Mouse (Mus musculus) embryonic facial prominence, embryonic 13.5 days (tissue): Measurements from ENCODE around the gene Gm42906. TPM values are rescaled to one million over a fixed set of nuclear protein-coding genes. Genes with fewer than 3 reads are reported as not detected.
A peak's percentile ranks its signal among the peaks of the same experiment; 100 is the strongest.

ENCODE experiments used
- ATAC-seq: fragments of 200-750 bp; cut with Nextera tagmentation; 2 replicates; pipeline ENCODE4 v1.8.0; 2017; ENCODE audit warnings: low read depth; ENCODE audit not compliant: insufficient number of reproducible peaks, insufficient read depth, low FRiP score, low TSS enrichment
- H3K27ac ChIP-seq: fragments of 300-500 bp; sonication (generic); 2 replicates; pipeline ENCODE4 v1.5.1; 2015; ENCODE audit warnings: moderate library complexity, mild to moderate bottlenecking, inconsistent platforms
- H3K27me3 ChIP-seq: fragments of 300-500 bp; sonication (generic); 2 replicates; pipeline ENCODE4 v1.6.1; 2015; ENCODE audit warnings: mild to moderate bottlenecking, inconsistent platforms
- H3K36me3 ChIP-seq: fragments of 300-500 bp; sonication (generic); 2 replicates; pipeline ENCODE4 v1.6.1; 2015; ENCODE audit warnings: mild to moderate bottlenecking, inconsistent platforms
- H3K4me1 ChIP-seq: fragments of 300-500 bp; sonication (generic); 2 replicates; pipeline ENCODE4 v1.6.1; 2015; ENCODE audit warnings: inconsistent platforms
- H3K4me2 ChIP-seq: fragments of 300-500 bp; sonication (generic); 2 replicates; pipeline ENCODE4 v1.6.1; 2015; ENCODE audit warnings: moderate library complexity, mild to moderate bottlenecking, inconsistent platforms
- H3K4me3 ChIP-seq: fragments of 300-500 bp; sonication (generic); 2 replicates; pipeline ENCODE4 v1.5.1; 2015; ENCODE audit warnings: mild to moderate bottlenecking, inconsistent platforms
- H3K9ac ChIP-seq: fragments of 300-500 bp; sonication (generic); 2 replicates; pipeline ENCODE4 v1.6.1; 2015; ENCODE audit warnings: mild to moderate bottlenecking, inconsistent platforms
- H3K9me3 ChIP-seq: fragments of 300-500 bp; sonication (generic); 2 replicates; pipeline ENCODE4 v1.6.1; 2016; ENCODE audit warnings: inconsistent platforms
- WGBS: fragments of 180-500 bp; shearing (Covaris S2); methylation state at CpG from one replicate; pipeline ENCODE4 v1.1.7; 2015; ENCODE audit warnings: mixed read lengths; 5-methylcytosine and 5-hydroxymethylcytosine counted together
- polyA plus RNA-seq: library from polyadenylated mRNA; unstranded; fragments of >200 nt; fragmentation: Nextera tagmentation; extraction: Ambion mirVana; gene quantifications from 2 replicates; pipeline ENCODE4 v1.2.1, GENCODE M21; 2015

Gene Gm42906
- polyA plus RNA-seq, 1 experiment from 2014 or later, result not detected

DNA sequence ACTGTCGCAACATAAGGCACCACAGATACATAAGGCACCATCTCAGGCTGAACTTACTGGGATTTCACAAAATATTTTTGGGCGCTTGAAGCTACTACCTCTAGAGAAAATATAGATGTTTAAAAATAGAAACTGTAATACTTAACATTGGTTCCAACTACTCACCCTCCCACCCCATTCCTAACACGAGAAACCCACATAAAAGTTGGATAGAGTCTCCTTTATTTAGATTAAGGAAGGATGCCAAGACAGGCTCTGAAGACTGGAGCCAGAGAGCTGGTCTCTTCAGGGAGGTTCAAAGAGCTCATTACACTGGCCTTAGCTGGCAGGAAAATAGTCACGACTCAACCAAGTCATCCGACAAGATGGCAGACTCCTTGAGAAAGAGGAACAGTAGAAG is 361.9 kb downstream of the Gm42906 start:
- 72% methylated on average over 5 of the region's 5 CpGs for WGBS
- Histone ChIP-seq H3K4me1 (peaks cover 16% of the 10 kb centered on the region), H3K9me3 (peaks cover 7% of the 10 kb centered on the region; the same call in 1 of the 2 replicates), H3K36me3 (peaks cover 20% of the 10 kb centered on the region), H3K4me2 (no peak overlapping the region), H3K27me3 (no peaks in the 10 kb centered on the region), H3K27ac (no peak overlapping the region), H3K9ac (no peak overlapping the region), H3K4me3 (no peak overlapping the region)
- no peak for ATAC-seq

DNA sequence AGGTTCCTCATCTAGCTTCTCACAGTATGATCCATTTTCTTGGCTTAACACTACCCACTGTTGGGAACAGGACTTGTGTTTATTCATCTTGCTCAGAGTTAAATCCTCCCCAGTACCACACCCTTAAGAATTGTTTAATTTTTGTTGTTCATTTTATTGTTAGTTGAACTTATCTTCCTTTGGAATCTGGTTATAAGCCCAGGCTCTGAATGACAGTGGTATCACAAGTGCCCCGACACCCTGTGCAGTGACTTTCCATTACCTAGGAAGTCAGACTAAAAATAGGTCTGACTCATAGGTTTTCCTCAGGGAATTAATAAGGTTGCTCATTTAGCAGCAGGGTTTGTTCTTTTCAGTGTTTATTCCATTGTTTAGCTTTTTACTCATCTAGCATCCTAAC is 362.7 kb downstream of the Gm42906 start:
- H3K9ac ChIP-seq, result no peak overlapping the region
- WGBS, result 84% methylated on average over 1 of the region's 1 CpGs
- H3K27ac ChIP-seq, result no peak overlapping the region
- H3K27me3 ChIP-seq, result no peaks in the 10 kb centered on the region
- no peak overlapping the region for H3K4me2 ChIP-seq
- H3K4me1 ChIP-seq, result peaks cover 14% of the 10 kb centered on the region
- no peak overlapping the region for H3K4me3 ChIP-seq
- ATAC-seq, result no peak
- H3K36me3 ChIP-seq, result peaks cover 20% of the 10 kb centered on the region
- H3K9me3 ChIP-seq, result peaks cover 7% of the 10 kb centered on the region; the same call in 1 of the 2 replicates

DNA sequence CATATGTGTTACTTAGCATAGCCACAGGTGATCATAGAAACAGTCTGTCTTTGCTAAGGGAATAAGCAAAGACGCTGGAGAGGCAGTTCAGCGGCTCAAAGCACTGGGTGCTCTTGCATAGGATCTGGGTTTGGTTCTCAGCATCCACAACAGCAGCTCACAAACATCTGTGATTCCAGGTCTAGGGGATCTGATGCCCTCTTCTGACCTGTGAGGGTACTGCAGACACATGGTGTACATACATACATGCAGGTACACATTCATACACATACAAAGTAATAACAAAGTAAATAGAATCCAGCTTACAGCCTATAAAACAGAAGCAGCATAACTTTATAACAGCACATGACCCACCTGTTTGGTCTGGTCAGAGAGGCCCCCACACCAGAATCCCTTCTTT is 366.0 kb downstream of the Gm42906 start:
- ATAC-seq, result no peak
- peaks cover 22% of the 10 kb centered on the region for H3K4me1 ChIP-seq
- H3K4me2 ChIP-seq, result no peak overlapping the region
- H3K27ac ChIP-seq, result no peak overlapping the region
- H3K9ac ChIP-seq, result no peak overlapping the region
- no peak overlapping the region for H3K4me3 ChIP-seq
- no peaks in the 10 kb centered on the region for H3K27me3 ChIP-seq
- 99% methylated on average over 2 of the region's 2 CpGs for WGBS
- H3K36me3 ChIP-seq, result peaks cover 20% of the 10 kb centered on the region
- peaks cover 7% of the 10 kb centered on the region; the same call in 1 of the 2 replicates for H3K9me3 ChIP-seq

DNA sequence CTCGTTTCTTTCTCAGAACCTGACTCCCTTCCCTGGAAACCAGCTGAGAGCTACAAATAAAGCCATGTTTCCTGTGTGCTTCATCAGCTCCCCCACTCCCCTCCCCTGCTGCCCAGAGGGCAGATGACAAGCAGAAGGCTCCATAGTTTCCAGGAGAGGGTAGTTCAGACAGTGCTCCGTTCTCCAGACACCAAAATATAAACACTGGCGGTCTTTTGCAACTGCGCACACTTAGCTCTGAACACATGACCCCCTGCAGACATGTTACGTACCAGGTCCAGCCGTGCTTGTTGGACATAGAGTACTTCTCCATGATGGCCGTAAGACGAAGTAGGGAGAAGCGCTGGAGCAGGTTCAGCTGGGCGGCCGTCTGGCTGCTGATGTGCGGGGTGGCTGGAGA is 367.5 kb downstream of the Gm42906 start:
- peaks cover 7% of the 10 kb centered on the region; the same call in 1 of the 2 replicates for H3K9me3 ChIP-seq
- peaks cover 20% of the 10 kb centered on the region for H3K36me3 ChIP-seq
- peak overlapping the region; percentile 20; the same call in 1 of the 2 replicates for H3K4me2 ChIP-seq
- H3K4me1 ChIP-seq, result peaks cover 33% of the 10 kb centered on the region
- no peaks in the 10 kb centered on the region for H3K27me3 ChIP-seq
- no peak for ATAC-seq
- 53% methylated on average over 12 of the region's 12 CpGs for WGBS
- no peak overlapping the region for H3K27ac ChIP-seq
- no peak overlapping the region for H3K4me3 ChIP-seq
- no peak overlapping the region for H3K9ac ChIP-seq

DNA sequence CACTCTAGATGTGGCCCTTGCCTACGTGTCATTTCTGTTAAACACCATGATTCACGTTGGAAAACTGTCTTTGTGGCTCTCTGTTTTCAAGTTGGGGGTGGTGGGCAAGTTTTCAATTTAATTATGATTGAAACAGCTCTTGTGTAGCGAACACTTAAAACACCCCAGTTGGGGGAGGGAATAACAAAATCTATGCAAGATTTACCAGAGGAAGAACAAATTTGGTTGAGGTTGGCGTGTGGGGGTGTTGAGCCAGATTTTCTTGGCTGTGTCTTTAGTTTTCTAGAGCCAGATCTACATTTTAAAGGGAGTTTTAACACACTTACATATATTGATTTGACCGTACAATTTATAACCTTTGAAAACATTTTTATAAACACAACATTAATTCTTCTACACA is 368.2 kb downstream of the Gm42906 start:
- WGBS, result 70% methylated on average over 5 of the region's 5 CpGs

DNA sequence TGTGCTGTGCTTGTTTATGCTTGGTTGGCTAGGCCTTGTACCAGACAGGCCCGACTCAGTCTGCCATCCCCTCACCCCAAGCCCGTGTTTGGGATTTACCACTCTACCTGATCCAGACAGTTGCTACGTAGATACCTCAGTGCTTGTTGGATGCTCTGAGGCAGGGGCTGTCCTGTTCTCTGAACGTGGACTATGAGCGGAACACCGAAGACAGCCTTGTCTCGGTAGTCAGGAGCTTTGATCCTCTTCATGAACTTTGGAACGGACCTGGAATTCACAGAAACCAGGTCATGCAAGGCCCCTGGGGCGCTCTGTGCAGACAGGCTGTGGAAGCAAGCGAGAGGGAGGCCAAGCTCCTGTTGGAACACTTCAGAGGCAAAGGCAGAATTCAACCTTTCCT is 368.6 kb downstream of the Gm42906 start:
- Histone ChIP-seq H3K27ac (no peak overlapping the region), H3K4me2 (no peak overlapping the region), H3K4me3 (no peak overlapping the region), H3K27me3 (no peaks in the 10 kb centered on the region), H3K9me3 (peaks cover 7% of the 10 kb centered on the region; the same call in 1 of the 2 replicates), H3K9ac (no peak overlapping the region), H3K36me3 (peaks cover 20% of the 10 kb centered on the region), H3K4me1 (peaks cover 41% of the 10 kb centered on the region)
- ATAC-seq, result no peak
- 81% methylated on average over 10 of the region's 10 CpGs for WGBS

More for the DNA sequence above, 368.2 kb downstream of the Gm42906 start:
- H3K9me3 ChIP-seq, result peaks cover 7% of the 10 kb centered on the region; the same call in 1 of the 2 replicates
- peaks cover 37% of the 10 kb centered on the region for H3K4me1 ChIP-seq
- H3K36me3 ChIP-seq, result peaks cover 20% of the 10 kb centered on the region
- H3K9ac ChIP-seq, result no peak overlapping the region
- no peaks in the 10 kb centered on the region for H3K27me3 ChIP-seq
- H3K4me2 ChIP-seq, result no peak overlapping the region
- no peak for ATAC-seq
- H3K4me3 ChIP-seq, result no peak overlapping the region
- H3K27ac ChIP-seq, result no peak overlapping the region

DNA sequence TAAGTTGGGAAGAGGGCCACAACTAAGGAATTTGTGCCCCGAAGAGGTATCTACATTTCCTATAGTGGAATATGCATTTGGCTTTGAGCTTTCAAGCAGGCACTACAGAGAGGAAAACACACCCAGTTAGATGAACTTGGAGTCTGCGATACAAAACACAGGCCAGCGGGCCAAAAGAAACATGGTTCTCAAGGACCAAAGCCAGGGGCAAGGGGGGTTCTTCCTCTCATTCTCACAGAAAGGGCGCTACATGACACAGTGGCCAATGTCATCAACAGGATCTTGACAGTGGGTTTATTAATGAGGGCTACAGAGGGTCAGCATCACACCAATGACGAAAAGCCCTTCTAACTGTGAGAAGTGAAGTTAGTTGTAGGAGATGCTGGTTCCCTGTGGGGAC is 370.2 kb downstream of the Gm42906 start:
- peaks cover 13% of the 10 kb centered on the region for H3K36me3 ChIP-seq
- peaks cover 45% of the 10 kb centered on the region for H3K4me1 ChIP-seq
- 90% methylated on average over 5 of the region's 5 CpGs for WGBS
- H3K4me2 ChIP-seq, result no peak overlapping the region
- H3K27ac ChIP-seq, result no peak overlapping the region
- H3K27me3 ChIP-seq, result no peaks in the 10 kb centered on the region
- no peak for ATAC-seq
- no peak overlapping the region for H3K9ac ChIP-seq
- H3K9me3 ChIP-seq, result peaks cover 7% of the 10 kb centered on the region; the same call in 1 of the 2 replicates
- H3K4me3 ChIP-seq, result no peak overlapping the region

DNA sequence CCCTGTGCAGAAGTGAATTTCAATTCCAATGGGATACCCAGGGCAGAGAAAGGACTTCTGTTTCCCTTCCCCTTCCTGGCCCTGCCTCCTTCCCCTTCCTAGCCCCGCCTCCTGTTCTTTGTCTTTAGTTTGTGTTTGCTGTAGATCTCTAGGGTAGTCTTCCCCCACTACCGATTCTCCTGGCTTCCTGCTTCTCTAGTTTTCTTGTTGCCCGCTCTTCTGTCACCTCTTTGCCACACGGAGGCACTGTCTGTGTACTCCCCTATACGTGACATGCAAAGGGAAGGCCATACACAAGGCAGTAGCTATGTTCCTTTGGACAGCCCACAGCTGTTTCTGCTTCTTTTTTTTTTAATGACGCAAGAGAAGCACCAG is 371.1 kb downstream of the Gm42906 start:
- 0 out of 2 replicates have a peak, but pooled peaks have one; percentile 32 for ATAC-seq

DNA sequence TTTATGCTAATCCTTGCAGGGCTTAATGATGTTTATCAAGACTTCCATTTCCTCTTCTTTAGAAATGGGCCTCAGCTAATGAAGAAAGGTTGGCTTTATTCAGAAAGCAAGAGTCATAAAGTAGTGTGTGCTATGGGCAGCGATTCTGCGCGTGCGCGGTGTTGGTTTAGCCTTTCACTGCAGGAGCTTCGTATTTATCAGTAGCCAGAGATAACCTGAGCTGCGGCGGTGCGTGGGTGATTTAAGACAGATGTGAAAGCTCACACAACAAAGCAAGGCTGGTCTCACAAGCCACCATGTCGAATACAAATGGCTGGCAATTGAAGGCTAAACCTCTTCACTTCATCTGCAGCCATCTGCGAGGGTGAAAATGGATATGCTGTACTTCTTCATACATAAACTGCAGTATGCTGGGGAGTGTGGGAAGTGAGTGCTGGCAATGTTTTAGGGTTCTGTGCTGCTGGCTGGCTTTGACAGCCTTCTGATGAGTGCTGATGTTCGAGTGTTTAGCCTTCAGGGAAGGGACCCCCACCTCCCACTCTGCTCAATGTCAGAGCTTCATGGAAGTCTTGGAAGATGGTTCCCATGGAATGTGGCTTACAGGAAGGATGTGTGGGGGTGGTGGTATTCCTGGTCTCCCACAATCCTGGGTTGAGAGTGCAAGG is 371.6 kb downstream of the Gm42906 start:
- Histone ChIP-seq H3K4me1 (peaks cover 45% of the 10 kb centered on the region), H3K9me3 (no peaks in the 10 kb centered on the region; the same call in 1 of the 2 replicates), H3K27ac (peak overlapping the region; percentile 63), H3K4me2 (peak overlapping the region; percentile 30), H3K9ac (no peak overlapping the region), H3K4me3 (no peak overlapping the region), H3K36me3 (peaks cover 7% of the 10 kb centered on the region), H3K27me3 (no peaks in the 10 kb centered on the region)
- 35% methylated on average over 12 of the region's 12 CpGs for WGBS
- 0 out of 2 replicates have a peak, but pooled peaks have one; percentile 59 for ATAC-seq

More for the DNA sequence above, 371.1 kb downstream of the Gm42906 start:
- peaks cover 45% of the 10 kb centered on the region for H3K4me1 ChIP-seq
- WGBS, result 48% methylated on average over 6 of the region's 6 CpGs
- peaks cover 5% of the 10 kb centered on the region; the same call in 1 of the 2 replicates for H3K9me3 ChIP-seq
- no peaks in the 10 kb centered on the region for H3K27me3 ChIP-seq
- no peak overlapping the region for H3K4me2 ChIP-seq
- H3K27ac ChIP-seq, result peak overlapping the region; percentile 63; the same call in 1 of the 2 replicates
- H3K4me3 ChIP-seq, result no peak overlapping the region
- no peak overlapping the region for H3K9ac ChIP-seq
- peaks cover 11% of the 10 kb centered on the region for H3K36me3 ChIP-seq

DNA sequence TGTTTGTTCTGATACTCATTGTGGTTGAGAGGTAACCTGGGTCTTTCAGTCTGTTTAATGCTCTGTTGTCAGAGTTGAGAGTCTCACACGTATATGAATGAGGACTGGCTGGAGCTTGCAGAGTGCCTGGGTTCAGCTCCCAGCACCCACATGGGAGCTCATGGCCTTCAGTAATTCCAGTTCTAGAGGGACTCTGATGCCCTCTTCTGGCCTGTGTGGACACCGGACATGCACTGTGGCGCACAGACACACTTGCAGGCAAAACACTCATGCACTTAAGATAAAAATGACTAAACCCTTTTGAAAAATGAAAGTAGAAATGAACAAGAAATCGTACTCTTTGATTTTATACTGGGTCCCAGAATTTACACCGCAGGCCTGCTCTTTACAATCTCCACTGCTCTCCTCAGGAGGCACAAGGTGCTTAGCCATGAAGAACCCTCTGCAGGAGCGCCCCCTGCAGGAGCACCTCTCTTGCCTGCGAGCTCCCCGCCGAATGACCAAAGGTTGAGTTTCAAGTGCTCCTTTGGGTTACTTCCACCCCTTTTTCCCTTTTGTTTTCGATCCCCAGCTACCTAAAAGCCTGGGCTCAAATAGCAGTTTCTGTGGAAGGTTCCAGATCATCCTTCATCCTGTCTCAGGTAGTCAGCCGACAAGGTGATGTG is 372.4 kb downstream of the Gm42906 start:
- no peak overlapping the region for H3K4me3 ChIP-seq
- H3K9ac ChIP-seq, result no peak overlapping the region
- H3K27ac ChIP-seq, result no peak overlapping the region
- no peaks in the 10 kb centered on the region for H3K27me3 ChIP-seq
- 92% methylated on average over 11 of the region's 11 CpGs for WGBS
- no peak for ATAC-seq
- H3K4me2 ChIP-seq, result no peak overlapping the region
- peaks cover 43% of the 10 kb centered on the region for H3K4me1 ChIP-seq
- H3K36me3 ChIP-seq, result peaks cover 7% of the 10 kb centered on the region
- H3K9me3 ChIP-seq, result no peaks in the 10 kb centered on the region; the same call in 1 of the 2 replicates

DNA sequence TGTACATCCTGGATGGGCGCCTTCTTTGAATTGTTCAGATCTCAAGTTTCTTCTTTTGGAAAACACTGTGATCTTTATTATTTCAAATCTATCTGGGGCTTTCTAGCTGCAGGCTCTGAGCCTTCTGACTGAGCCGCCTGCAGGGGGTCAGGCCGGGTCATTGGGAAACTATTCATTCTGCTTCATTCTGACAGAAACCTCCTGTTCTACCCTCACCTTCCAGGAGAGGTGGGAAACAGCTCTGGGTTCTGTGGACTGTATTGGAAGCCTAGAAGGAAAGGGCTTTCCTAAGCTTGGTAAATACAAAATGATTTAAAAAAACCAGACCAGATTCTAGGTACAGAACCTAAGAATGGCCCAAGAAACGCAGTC is 373.2 kb downstream of the Gm42906 start:
- Histone ChIP-seq H3K4me2 (no peak overlapping the region), H3K9ac (no peak overlapping the region), H3K27ac (peak overlapping the region; percentile 7; the same call in 1 of the 2 replicates), H3K36me3 (peaks cover 10% of the 10 kb centered on the region), H3K4me1 (peaks cover 36% of the 10 kb centered on the region), H3K27me3 (no peaks in the 10 kb centered on the region), H3K9me3 (no peaks in the 10 kb centered on the region; the same call in 1 of the 2 replicates), H3K4me3 (no peak overlapping the region)
- ATAC-seq, result no peak
- WGBS, result 28% methylated on average over 4 of the region's 4 CpGs
